Mouse (Mus musculus) neural tube, embryonic 15.5 days (tissue): Measurements from ENCODE around the gene Pigu. TPM values are rescaled to one million over a fixed set of nuclear protein-coding genes. Genes with fewer than 3 reads are reported as not detected.

ENCODE experiments used
- ATAC-seq: fragments of 200-750 bp; cut with Nextera tagmentation; 2 replicates; pipeline ENCODE4 v1.8.0; 2017; ENCODE audit warnings: mild to moderate bottlenecking, moderate TSS enrichment, moderate library complexity; ENCODE audit not compliant: low FRiP score
- H3K27ac ChIP-seq: fragments of 300-500 bp; sonication (generic); replicated peaks from 2 replicates; pipeline ENCODE4 v1.5.1; 2015; ENCODE audit warnings: mild to moderate bottlenecking, inconsistent platforms
- H3K27me3 ChIP-seq: fragments of 300-500 bp; sonication (generic); replicated peaks from 2 replicates; pipeline ENCODE4 v1.6.1; 2015; ENCODE audit warnings: inconsistent platforms
- H3K36me3 ChIP-seq: fragments of 300-500 bp; sonication (generic); 2 replicates; pipeline ENCODE4 v1.6.1; 2015; ENCODE audit warnings: inconsistent platforms
- H3K4me1 ChIP-seq: fragments of 300-500 bp; sonication (generic); 2 replicates; pipeline ENCODE4 v1.6.1; 2015; ENCODE audit warnings: inconsistent platforms
- H3K4me2 ChIP-seq: fragments of 300-500 bp; sonication (generic); 2 replicates; pipeline ENCODE4 v1.6.1; 2015; ENCODE audit warnings: inconsistent platforms, mild to moderate bottlenecking, moderate library complexity
- H3K4me3 ChIP-seq: fragments of 300-500 bp; sonication (generic); replicated peaks from 2 replicates; pipeline ENCODE4 v1.5.1; 2015; ENCODE audit warnings: mild to moderate bottlenecking, inconsistent platforms
- H3K9ac ChIP-seq: fragments of 300-500 bp; sonication (generic); replicated peaks from 2 replicates; pipeline ENCODE4 v1.6.1; 2015; ENCODE audit warnings: mild to moderate bottlenecking, inconsistent platforms
- H3K9me3 ChIP-seq: fragments of 300-500 bp; sonication (generic); replicated peaks from 2 replicates; pipeline ENCODE4 v1.6.1; 2016; ENCODE audit warnings: inconsistent platforms
- WGBS: fragments of 180-500 bp; shearing (Covaris S2); methylation state at CpG from one replicate; pipeline ENCODE4 v1.1.7; 2015; ENCODE audit warnings: mixed read lengths; 5-methylcytosine and 5-hydroxymethylcytosine counted together
- microRNA counts: library from miRNA; unstranded; fragments of <30 nt; microRNA quantifications from one replicate; lab custom pipeline; 2016
- microRNA-seq: library from miRNA; unstranded; fragments of <30 nt; microRNA quantifications from one replicate; pipeline ENCODE4, GENCODE M21; 2017
- polyA plus RNA-seq: library from polyadenylated mRNA; unstranded; fragments of >200 nt; fragmentation: Nextera tagmentation; extraction: Ambion mirVana; gene quantifications from 2 replicates; pipeline ENCODE4 v1.2.1, GENCODE M21; 2015

The Pigu gene
- polyA plus RNA-seq, 1 experiment from 2014 or later: 57.4 TPM

- Histone ChIP-seq H3K9me3 (no peaks in the 10 kb centered on the region), H3K4me2 (no peak overlapping the region), H3K9ac (no peak overlapping the region), H3K36me3 (peaks cover 78% of the 10 kb centered on the region), H3K27ac (no peak overlapping the region), H3K27me3 (no peaks in the 10 kb centered on the region), H3K4me1 (no peaks in the 10 kb centered on the region), H3K4me3 (no peak overlapping the region)
- no peak for ATAC-seq
- 68% methylated on average over 2 of the region's 2 CpGs for WGBS
Measured at GRCm38 (mm10) chr2:155248718-155249117, 108.5 kb downstream of the Pigu start.

GRCm38 (mm10) chr2:155248206-155248605 is 109.0 kb downstream of the Pigu start:
- Histone ChIP-seq H3K27ac (no peak overlapping the region), H3K9me3 (no peaks in the 10 kb centered on the region), H3K4me2 (no peak overlapping the region), H3K27me3 (no peaks in the 10 kb centered on the region), H3K4me3 (no peak overlapping the region), H3K36me3 (peaks cover 83% of the 10 kb centered on the region), H3K9ac (no peak overlapping the region), H3K4me1 (no peaks in the 10 kb centered on the region)
- no peak for ATAC-seq
- WGBS: 100% methylated on average over 1 of the region's 1 CpGs

- Histone ChIP-seq H3K9me3 (no peaks in the 10 kb centered on the region), H3K4me1 (no peaks in the 10 kb centered on the region), H3K27ac (no peak overlapping the region), H3K4me2 (no peak overlapping the region), H3K36me3 (peaks cover 87% of the 10 kb centered on the region), H3K9ac (no peak overlapping the region), H3K27me3 (no peaks in the 10 kb centered on the region), H3K4me3 (no peak overlapping the region)
- ATAC-seq: no peak
- WGBS: 94% methylated on average over 4 of the region's 4 CpGs
Measured at GRCm38 (mm10) chr2:155246231-155246630, 111.0 kb downstream of the Pigu start.

- Histone ChIP-seq H3K4me2 (no peak overlapping the region), H3K4me1 (peaks cover 20% of the 10 kb centered on the region), H3K9ac (no peak overlapping the region), H3K36me3 (peaks cover 51% of the 10 kb centered on the region), H3K9me3 (no peaks in the 10 kb centered on the region), H3K27ac (no peak overlapping the region), H3K27me3 (no peaks in the 10 kb centered on the region), H3K4me3 (no peak overlapping the region)
- 92% methylated on average over 7 of the region's 7 CpGs for WGBS
- no peak for ATAC-seq
Measured at GRCm38 (mm10) chr2:155242296-155242855, 114.9 kb downstream of the Pigu start.

GRCm38 (mm10) chr2:155240915-155241314 is 116.3 kb downstream of the Pigu start:
- no peak for ATAC-seq
- Histone ChIP-seq H3K9me3 (no peaks in the 10 kb centered on the region), H3K27ac (no peak overlapping the region), H3K36me3 (peaks cover 39% of the 10 kb centered on the region), H3K4me3 (no peak overlapping the region), H3K4me1 (peaks cover 24% of the 10 kb centered on the region), H3K27me3 (no peaks in the 10 kb centered on the region), H3K9ac (no peak overlapping the region), H3K4me2 (no peak overlapping the region)
- WGBS: 86% methylated on average over 4 of the region's 4 CpGs

GRCm38 (mm10) chr2:155237276-155237675 is 120.0 kb downstream of the Pigu start:
- H3K4me1 ChIP-seq: peaks cover 32% of the 10 kb centered on the region
- 20% methylated on average over 4 of the region's 4 CpGs for WGBS
- peaks cover 3% of the 10 kb centered on the region for H3K36me3 ChIP-seq
- no peaks in the 10 kb centered on the region for H3K9me3 ChIP-seq
- H3K27me3 ChIP-seq: no peaks in the 10 kb centered on the region
- H3K4me3 ChIP-seq: peak overlapping the region; percentile 90
- no peak for ATAC-seq
- H3K27ac ChIP-seq: peak overlapping the region; percentile 86; the same call in 1 of the 2 replicates
- H3K9ac ChIP-seq: peak overlapping the region; percentile 80
- peak overlapping the region; percentile 92 for H3K4me2 ChIP-seq

- 0 out of 2 replicates have a peak, but pooled peaks cover 3% of the 10 kb centered on the region for H3K36me3 ChIP-seq
- 0% methylated on average over 50 of the region's 50 CpGs for WGBS
- peak within 1 kb of the TSS; percentile 80 for H3K9ac ChIP-seq
- H3K27me3 ChIP-seq: no peaks in the 10 kb centered on the region
- no peaks in the 10 kb centered on the region for H3K9me3 ChIP-seq
- H3K4me1 ChIP-seq: peaks cover 32% of the 10 kb centered on the region
- peak within 1 kb of the TSS; percentile 92 for H3K4me2 ChIP-seq
- H3K27ac ChIP-seq: peak within 1 kb of the TSS; percentile 86
- H3K4me3 ChIP-seq: peak within 1 kb of the TSS; percentile 90
- ATAC-seq: peak; percentile 99
Measured at GRCm38 (mm10) chr2:155236362-155236992, 120.8 kb downstream of the Pigu start, which contains the start of gene Dynlrb1. TSS of gene Dynlrb1 (plus strand) at chr2:155236533.

GRCm38 (mm10) chr2:155235746-155236361 is 121.4 kb downstream of the Pigu start:
- WGBS: 5% methylated on average over 13 of the region's 13 CpGs

More at GRCm38 (mm10) chr2:155235746-155236361, 121.4 kb downstream of the Pigu start:
- Histone ChIP-seq H3K36me3 (0 out of 2 replicates have a peak, but pooled peaks cover 1% of the 10 kb centered on the region), H3K4me2 (peak overlapping the region; percentile 92), H3K27ac (peak overlapping the region; percentile 86), H3K9ac (peak overlapping the region; percentile 80), H3K4me3 (peak overlapping the region; percentile 90), H3K27me3 (no peaks in the 10 kb centered on the region), H3K4me1 (peaks cover 32% of the 10 kb centered on the region), H3K9me3 (no peaks in the 10 kb centered on the region)
- ATAC-seq: peak; percentile 93

MicroRNA genes within 50 kb of the gene (microRNA counts, 519-probe panel; counts per million panel counts)
- microRNA mmu-miR-695 (lab: Ali Mortazavi, UCI): 1,645 counts per million, percentile 23 among the panel's probes with 10 or more counts

Small RNA genes lying within 50 kb of the gene (microRNA-seq; reads per million reads assigned to microRNA genes)
- gene Mir695: not detected

Other genes starting within 250 kb of the Pigu start
- gene Itch, start 223.9 kb downstream of the Pigu start, polyA plus RNA-seq: 41.2 and 44.4 TPM in 2 replicates
- 675 and 765 TPM in 2 replicates for gene Dynlrb1, start 120.9 kb downstream of the Pigu start, polyA plus RNA-seq
- gene Map1lc3a, start 81.1 kb downstream of the Pigu start, polyA plus RNA-seq: 588 and 743 TPM in 2 replicates
- 82.8 and 88.7 TPM in 2 replicates for gene Trp53inp2, start 23.6 kb upstream of the Pigu start, polyA plus RNA-seq
- 18.8 and 18.9 TPM in 2 replicates for gene Ncoa6, start 116.5 kb upstream of the Pigu start, polyA plus RNA-seq
- gene Acss2, start 160.5 kb upstream of the Pigu start, polyA plus RNA-seq: 24.0 and 29.4 TPM in 2 replicates
- 80.2 and 94.7 TPM in 2 replicates for gene Ggt7, start 160.8 kb upstream of the Pigu start, polyA plus RNA-seq
- 15.9 and 21.7 TPM in 2 replicates for gene Gss, start 235.4 kb upstream of the Pigu start, polyA plus RNA-seq